Mouse (Mus musculus) spleen, adult 18-20 months (tissue): ENCODE data around the gene E430018J23Rik.
"Not testable (repeated sequence)": the region's sequence is repeated elsewhere in the genome, so short reads cannot be mapped to it uniquely, and the experiment has no call there.

Source experiments
- DNase-seq, 2 experiments: peaks; one replicate each; pipeline ENCODE4 v3.0.0; 2022; ENCODE audit warnings: mixed read lengths in 2 of 2

E430018J23Rik gene

GRCm38 (mm10) chr7:127378310-127378921 is 15.0 kb downstream of the E430018J23Rik start:
- no peak for DNase-seq

- DNase-seq = peak; percentile 82 to 89
These were observed 17.9 kb downstream of the E430018J23Rik start, which contains the start of gene Zfp747 for GRCm38 (mm10) chr7:127375271-127376245. Gene Zfp747 (minus strand): TSS chr7:127376050.

GRCm38 (mm10) chr7:127371870-127372269 is 21.6 kb downstream of the E430018J23Rik start:
- not testable (repeated sequence) for DNase-seq

GRCm38 (mm10) chr7:127371213-127371612 is 22.2 kb downstream of the E430018J23Rik start:
- DNase-seq = no peak

- DNase-seq = no peak
These were observed 27.2 kb downstream of the E430018J23Rik start for GRCm38 (mm10) chr7:127366249-127366648.

GRCm38 (mm10) chr7:127364166-127364565 is 29.3 kb downstream of the E430018J23Rik start:
- DNase-seq = no peak

DNA sequence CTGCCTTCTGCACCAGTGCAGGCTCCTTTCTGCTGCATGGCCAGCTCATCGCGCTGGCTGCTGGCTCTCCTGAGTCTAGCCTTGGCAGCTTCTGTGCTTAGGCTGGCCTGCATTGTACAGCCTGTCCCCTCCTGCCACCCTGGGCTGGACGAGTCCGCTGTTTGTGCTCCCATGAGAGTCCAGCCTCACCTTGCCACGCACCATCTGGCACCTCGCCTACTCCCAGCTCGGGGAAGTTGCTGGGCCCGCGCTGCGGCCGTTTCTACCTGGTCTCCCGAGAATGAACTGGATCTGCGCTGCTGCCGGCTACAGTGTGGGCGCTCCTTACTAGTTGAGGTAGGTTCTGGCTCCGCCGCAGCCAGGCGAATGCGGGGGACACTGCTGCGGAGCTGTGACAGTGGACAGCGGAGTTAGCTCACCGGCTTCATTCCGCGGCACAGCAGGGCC is 29.9 kb downstream of the E430018J23Rik start:
- DNase-seq = no peak

DNA sequence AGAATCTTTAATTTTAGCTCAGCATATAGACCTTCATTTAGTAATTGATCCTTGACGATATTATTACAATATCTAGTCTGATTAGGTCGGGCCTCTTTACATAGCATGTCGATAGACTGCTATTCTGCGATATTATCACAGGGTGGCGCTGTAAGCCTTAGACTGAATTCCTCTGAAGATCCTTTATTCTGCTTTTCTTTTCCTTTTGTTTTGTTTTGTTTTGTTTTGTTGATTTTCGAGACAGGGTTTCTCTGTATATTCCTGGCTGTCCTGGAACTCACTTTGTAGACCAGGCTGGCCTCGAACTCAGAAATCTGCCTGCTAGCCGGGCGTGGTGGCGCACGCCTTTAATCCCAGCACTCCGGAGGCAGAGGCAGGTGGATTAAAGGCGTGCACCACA is 31.0 kb downstream of the E430018J23Rik start:
- DNase-seq = not testable (repeated sequence)

DNA sequence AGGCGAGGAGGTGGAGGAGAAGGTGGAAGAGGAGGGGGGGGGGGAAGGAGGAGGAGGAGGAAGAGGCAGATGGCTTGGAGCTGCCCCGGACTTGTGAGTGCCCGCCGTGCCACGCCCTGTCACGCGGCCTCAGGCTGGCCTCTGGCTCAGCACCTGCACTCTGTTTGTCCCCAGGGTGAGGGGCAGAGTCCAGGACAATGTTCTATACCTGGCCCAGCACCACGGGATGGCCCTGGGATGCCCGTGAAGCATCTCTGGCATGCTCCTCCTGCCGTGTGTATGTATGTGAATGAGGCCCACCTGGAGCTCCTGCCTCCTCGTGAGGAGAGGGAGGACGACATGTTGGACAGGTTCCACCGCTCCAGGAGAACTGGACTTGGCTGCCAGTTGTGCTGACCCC is 32.0 kb downstream of the E430018J23Rik start:
- DNase-seq = no peak

- no peak for DNase-seq
These were observed 33.2 kb downstream of the E430018J23Rik start for GRCm38 (mm10) chr7:127360265-127360664.

DNA sequence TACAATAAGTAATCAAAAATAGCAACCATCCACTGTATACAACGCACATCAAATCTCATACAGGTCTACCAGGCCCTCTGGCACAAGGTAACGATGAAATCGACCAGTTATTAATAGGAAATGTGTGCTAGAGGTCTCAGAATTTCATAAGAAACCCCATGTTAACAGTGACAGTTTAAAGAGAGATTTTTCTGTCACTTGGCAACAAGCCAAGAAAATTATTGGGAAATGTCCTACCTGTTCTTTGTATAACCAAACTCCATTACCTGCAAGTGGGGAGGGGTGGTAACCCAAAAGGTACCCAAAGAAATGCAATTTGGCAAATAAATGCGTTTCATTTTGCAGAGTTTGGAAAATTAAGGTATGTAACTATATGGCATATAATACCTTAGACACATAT is 35.0 kb downstream of the E430018J23Rik start:
- DNase-seq = no peak

DNA sequence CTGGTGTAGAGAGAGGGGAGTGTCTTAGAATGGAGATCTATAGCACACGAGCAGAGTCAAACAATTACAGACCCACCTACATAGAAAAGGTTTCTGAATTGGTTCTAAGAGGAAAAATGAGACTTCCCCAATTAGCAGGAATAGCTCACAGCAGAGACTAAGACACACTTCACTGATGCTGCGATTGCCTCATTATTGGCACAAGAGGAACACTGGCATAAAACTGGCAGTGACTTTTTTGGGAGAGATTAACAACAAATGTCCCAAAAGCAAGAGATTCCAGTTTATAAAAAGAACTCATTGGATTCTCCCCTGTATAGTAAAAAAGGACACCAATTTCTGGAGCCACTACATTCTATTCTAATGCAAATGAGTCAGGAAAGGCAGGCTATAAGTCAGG is 35.6 kb downstream of the E430018J23Rik start:
- DNase-seq = no peak

GRCm38 (mm10) chr7:127355796-127356195 is 37.6 kb downstream of the E430018J23Rik start:
- no peak for DNase-seq

GRCm38 (mm10) chr7:127351230-127352004 is 42.0 kb downstream of the E430018J23Rik start:
- no peak for DNase-seq

DNA sequence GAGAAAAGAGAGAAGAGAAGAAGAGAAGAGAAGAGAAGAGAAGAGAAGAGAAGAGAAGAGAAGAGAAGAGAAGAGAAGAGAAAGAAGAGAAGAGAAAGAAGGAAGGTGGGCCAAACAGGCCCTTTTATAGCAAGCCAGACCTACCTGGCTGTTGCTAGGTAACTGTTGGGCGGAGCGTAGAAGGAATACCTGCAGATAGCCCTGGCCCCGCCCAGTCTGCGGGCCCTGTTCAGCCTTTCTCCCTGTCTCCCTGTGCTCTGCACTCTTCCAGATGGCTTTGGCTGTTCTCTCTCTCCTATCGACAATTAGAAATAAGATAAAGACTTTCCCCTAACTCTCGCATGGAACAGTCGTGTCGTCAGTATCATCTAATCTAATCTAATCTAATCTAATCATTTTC is 46.8 kb downstream of the E430018J23Rik start:
- no peak for DNase-seq

DNA sequence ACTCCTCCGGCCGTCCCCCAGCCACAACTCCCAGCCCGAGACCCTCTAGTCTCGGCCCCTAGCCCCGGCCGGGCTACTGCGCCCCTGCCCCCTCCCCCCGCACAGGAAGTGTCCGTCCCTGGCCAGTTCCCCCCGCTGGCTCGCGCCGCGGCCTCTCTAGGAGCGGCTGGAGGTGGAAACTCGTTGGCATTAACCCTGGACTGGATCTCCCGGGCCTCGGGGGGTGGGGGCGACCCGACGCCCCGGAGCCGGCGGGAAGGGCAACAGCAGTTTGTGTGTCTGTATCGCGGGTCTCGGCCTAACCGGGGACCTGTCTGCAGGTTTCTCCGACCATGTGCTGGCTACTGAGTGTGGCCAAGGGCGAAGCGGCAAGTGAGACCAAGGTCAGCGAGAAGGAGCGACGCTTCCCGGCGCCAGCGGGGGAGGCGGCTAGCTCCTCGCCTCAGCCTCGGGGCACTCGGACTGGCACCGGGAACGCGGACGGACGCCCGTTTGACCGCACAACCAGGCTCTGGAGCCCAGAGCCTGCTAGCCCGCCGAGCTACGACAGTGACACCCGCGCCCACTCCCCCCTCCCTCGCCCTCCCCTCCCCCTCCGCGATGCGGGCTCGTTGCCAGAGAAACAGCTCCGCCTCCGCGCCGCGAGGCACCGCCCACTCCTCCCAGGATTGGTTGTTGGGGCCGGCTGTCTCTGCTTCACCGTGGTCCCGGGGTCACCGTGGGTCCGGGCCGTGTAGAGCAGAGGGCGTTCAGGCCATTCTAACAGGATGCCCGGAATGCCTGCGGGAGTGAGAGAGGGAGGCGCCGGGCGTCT is 47.7 kb downstream of the E430018J23Rik start, which contains the start of gene Zfp768:
TSS of gene Zfp768 (minus strand) at position 78 of the 814 bp plus-strand sequence.
- peak; percentile 76 to 90 for DNase-seq

DNA sequence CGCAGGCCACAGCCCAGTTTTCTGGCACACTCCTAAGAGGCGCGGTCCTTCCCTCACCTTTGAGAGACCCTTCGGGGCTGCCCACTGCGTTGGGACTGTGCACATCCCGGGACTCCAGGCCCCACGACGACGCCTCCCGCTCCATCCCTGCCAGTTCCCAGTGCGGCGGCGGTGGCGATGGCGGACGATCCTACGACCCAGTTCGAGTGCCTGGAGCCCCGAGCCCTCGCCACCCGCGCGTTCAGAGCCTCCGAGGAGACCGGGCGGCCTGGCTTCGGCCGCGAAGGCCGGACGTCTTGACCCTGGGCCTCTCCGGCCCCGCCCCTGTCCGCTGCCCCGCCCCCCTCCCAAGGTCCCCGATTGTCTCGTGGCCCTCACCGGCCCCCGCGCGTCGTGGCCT is 48.3 kb downstream of the E430018J23Rik start:
- no peak for DNase-seq

GRCm38 (mm10) chr7:127344371-127344770 is 49.1 kb downstream of the E430018J23Rik start:
- DNase-seq = no peak

GRCm38 (mm10) chr7:127343351-127344019 is 49.9 kb downstream of the E430018J23Rik start:
- no peak for DNase-seq

DNA sequence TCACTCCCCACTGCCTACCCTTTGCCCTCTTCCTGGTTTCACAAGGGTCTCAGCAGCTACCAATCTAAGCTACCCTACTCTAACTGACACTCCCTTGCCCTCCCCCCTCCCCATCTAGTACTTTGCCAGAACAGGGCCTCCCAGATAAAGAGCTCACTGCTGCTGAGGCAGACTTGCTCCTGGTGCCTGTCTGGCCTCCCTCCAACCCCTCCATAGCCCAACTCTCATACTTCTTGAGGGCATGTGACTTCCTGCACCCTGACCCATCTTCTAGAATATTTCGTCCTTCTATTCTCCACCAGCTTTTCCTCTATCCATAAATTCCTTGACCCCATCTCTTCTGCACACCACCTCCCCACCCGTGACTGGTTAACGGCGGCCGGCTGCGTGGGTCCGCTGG is 50.5 kb downstream of the E430018J23Rik start:
- no peak for DNase-seq

DNA sequence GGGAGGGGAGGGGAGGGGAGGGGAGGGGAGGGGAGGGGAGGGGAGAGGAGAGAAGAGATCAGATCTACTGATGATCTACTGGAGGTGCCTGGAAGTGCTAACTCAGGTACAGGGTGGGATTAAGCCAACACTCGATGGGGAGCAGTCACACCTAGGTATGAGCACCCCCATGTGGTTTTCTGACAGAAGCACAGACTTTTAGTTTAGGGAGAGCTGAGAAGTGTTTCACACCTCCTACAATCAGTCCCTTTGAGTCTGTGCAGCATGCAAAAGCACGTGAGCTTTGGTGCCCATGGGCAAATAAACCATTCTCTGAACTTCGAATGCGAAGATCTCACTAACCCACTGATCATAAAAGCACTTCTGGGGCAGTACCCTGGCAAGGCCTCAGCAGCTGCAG is 51.1 kb downstream of the E430018J23Rik start:
- DNase-seq = no peak
